Mouse (Mus musculus): Measurements from ENCODE around the gene Rnd1. TPM values are rescaled to one million over a fixed set of nuclear protein-coding genes. Genes with fewer than 3 reads are reported as not detected.

Gene Rnd1
- polyA plus RNA-seq, 1 experiment from 2014 or later, result 0.75 TPM

DNA sequence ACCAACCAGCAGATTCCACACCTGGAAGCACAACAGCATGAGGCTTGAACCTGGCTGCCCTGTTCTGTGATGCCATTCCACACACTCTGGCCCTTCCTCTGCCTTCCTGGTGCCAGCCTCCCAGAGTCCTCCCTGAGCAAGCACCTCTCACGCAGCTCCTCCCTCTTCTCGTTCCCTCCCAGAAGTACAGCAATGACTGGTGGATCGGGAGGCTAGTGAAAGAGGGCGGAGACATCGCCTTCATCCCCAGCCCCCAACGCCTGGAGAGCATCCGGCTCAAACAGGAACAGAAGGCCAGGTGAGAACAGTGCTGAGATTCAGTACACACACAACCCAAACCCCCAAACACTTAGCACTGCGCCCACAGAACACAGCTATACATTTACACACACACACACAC is 37.1 kb downstream of the Rnd1 start:
- ATAC-seq (ENCODE audit: insufficient number of reproducible peaks, insufficient read depth, low FRiP score, low read depth), result peak; percentile 62; the same call in 1 of the 2 replicates
- Histone ChIP-seq H3K9ac (replicated peaks; ENCODE audit: low read depth, low read length) (no peak overlapping the region), H3K4me3 (ENCODE audit: low read depth, low read length) (no peak overlapping the region), H3K27me3 (ENCODE audit: control insufficient read depth, insufficient read depth, low read length) (no peaks in the 10 kb centered on the region), H3K36me3 (ENCODE audit: control insufficient read depth, insufficient read depth, low read length) (peaks cover 43% of the 10 kb centered on the region), H3K4me2 (replicated peaks; ENCODE audit: low read depth, low read length) (no peak overlapping the region), H3K9me3 (ENCODE audit: control insufficient read depth, low read depth, low read length) (no peaks in the 10 kb centered on the region), H3K27ac (ENCODE audit: low read length) (no peak overlapping the region), H3K4me1 (ENCODE audit: control insufficient read depth, insufficient read depth, low read length) (0 out of 2 replicates have a peak, but pooled peaks cover 10% of the 10 kb centered on the region)
- WGBS, result 34% methylated on average over 8 of the region's 8 CpGs

DNA sequence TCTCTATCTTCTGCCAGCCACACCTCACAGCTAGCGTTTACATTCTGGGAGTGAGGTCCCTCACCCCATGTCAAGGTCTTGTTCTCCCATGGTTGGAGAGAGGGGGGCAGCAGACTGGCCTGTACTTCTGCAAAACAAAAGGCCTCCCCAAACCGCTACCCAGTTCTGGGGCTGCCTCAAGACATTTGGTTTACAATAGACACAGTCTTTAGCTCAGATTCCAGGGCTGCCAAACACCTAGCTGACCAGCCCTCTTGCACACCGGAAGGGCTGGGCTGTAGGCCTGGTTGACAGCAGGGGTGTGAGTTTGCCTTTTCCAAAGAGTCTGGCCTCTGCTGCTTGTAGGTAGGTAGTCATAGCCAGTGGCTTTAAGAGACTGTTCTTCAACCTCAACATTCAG is 40.1 kb downstream of the Rnd1 start:
- peaks cover 16% of the 10 kb centered on the region; the same call in 1 of the 2 replicates for H3K36me3 ChIP-seq (ENCODE audit: control insufficient read depth, insufficient read depth, low read length)
- ATAC-seq (ENCODE audit: insufficient number of reproducible peaks, insufficient read depth, low FRiP score, low read depth), result no peak
- no peak overlapping the region for H3K9ac ChIP-seq (replicated peaks; ENCODE audit: low read depth, low read length)
- no peak overlapping the region for H3K4me2 ChIP-seq (replicated peaks; ENCODE audit: low read depth, low read length)
- H3K27ac ChIP-seq (ENCODE audit: low read length), result no peak overlapping the region
- H3K4me1 ChIP-seq (ENCODE audit: control insufficient read depth, insufficient read depth, low read length), result peaks cover 25% of the 10 kb centered on the region
- 46% methylated on average over 3 of the region's 3 CpGs for WGBS
- H3K4me3 ChIP-seq (ENCODE audit: low read depth, low read length), result no peak overlapping the region
- no peaks in the 10 kb centered on the region for H3K9me3 ChIP-seq (ENCODE audit: control insufficient read depth, low read depth, low read length)
- H3K27me3 ChIP-seq (ENCODE audit: control insufficient read depth, insufficient read depth, low read length), result no peaks in the 10 kb centered on the region

DNA sequence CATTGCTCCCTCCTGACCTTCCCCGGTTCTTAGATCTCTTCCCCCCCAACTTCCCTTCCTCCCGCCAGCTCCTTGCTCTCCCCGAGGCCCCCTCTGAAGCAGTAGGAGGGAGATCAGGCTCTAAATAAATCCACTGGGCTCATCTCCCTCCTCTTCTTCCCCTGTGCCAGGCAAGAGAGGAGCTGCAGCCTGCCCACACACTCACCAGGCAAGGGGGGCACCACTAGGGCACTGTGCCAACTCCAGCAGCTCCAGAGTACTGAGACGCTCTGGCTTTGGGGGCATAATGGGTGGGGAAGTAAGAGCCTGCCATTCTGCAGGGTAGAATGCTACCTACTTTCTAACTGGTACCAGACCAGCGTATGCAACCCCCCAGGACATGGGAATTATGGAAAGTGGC is 40.7 kb downstream of the Rnd1 start:
- no peak for ATAC-seq (ENCODE audit: insufficient number of reproducible peaks, insufficient read depth, low FRiP score, low read depth)
- H3K9me3 ChIP-seq (ENCODE audit: control insufficient read depth, low read depth, low read length), result no peaks in the 10 kb centered on the region
- H3K4me1 ChIP-seq (ENCODE audit: control insufficient read depth, insufficient read depth, low read length), result peaks cover 30% of the 10 kb centered on the region
- H3K36me3 ChIP-seq (ENCODE audit: control insufficient read depth, insufficient read depth, low read length), result peaks cover 14% of the 10 kb centered on the region; the same call in 1 of the 2 replicates
- no peak overlapping the region for H3K4me3 ChIP-seq (ENCODE audit: low read depth, low read length)
- H3K27ac ChIP-seq (ENCODE audit: low read length), result no peak overlapping the region
- H3K27me3 ChIP-seq (ENCODE audit: control insufficient read depth, insufficient read depth, low read length), result no peaks in the 10 kb centered on the region
- WGBS, result 55% methylated on average over 5 of the region's 5 CpGs
- no peak overlapping the region for H3K9ac ChIP-seq (replicated peaks; ENCODE audit: low read depth, low read length)
- H3K4me2 ChIP-seq (replicated peaks; ENCODE audit: low read depth, low read length), result peak overlapping the region; percentile 87

DNA sequence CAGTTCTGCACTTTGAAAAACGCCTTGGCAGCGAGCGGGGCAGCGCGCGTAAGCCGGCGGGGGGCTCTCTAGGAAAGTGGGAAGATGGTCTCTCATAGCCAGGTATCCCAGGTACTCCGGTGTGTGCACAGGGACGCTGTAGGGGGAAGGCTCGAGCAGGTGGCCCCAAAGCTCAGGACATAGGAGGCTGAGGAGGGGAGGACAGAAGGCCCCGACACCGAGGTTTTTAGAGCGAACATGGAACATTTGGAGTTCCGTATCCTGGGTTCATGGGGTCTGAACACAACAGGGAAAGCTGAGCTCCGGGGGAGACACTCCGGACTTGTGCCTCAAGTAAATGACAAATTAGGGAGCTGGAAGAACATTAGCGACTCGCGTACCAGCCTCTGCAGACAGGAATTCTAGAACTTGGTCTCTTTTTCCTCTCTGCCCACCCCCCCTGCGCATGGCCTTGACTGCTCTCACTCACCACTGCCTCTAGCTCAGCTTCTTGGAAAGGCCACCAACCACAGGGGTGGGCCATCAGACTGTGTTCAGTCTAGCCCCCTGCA is 41.9 kb downstream of the Rnd1 start:
- H3K27ac ChIP-seq (ENCODE audit: low read length), result no peak overlapping the region; the same call in 1 of the 2 replicates

DNA sequence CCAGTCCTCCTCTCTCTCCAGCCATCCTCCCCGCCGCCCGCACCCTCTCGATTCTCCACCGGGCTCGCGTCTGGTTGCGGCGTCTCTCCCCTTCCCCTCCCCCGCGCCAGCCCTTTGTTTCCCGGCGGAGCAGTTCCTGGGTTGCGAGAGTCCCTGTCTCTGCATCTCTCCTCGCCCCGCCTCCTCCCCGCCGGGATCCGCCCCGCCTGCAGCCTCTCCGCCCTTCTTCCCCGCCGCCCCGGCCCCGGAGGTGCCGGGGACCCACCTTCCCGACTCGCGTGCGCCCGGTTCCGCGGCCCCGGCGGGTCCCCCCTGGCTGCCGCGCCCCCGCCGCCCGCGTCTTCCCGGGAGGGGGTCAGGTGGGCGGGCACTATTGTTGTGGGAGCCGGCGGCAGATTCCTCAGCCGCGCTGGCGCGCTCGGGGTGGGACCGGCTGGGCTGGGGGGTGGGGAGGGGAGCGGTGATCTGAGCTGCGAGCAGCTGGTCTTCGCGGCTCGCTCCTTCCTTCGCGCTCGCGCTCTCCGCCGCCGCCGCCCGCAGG is 42.6 kb downstream of the Rnd1 start:
- peak; percentile 57 for ATAC-seq (ENCODE audit: insufficient number of reproducible peaks, insufficient read depth, low FRiP score, low read depth)
- WGBS, result 1% methylated on average over 59 of the region's 65 CpGs

More for the DNA sequence above, 41.9 kb downstream of the Rnd1 start:
- WGBS, result 2% methylated on average over 21 of the region's 21 CpGs
- H3K9me3 ChIP-seq (ENCODE audit: control insufficient read depth, low read depth, low read length), result no peaks in the 10 kb centered on the region
- H3K9ac ChIP-seq (replicated peaks; ENCODE audit: low read depth, low read length), result peak overlapping the region; percentile 47; the same call in 1 of the 2 replicates
- peaks cover 7% of the 10 kb centered on the region; the same call in 1 of the 2 replicates for H3K36me3 ChIP-seq (ENCODE audit: control insufficient read depth, insufficient read depth, low read length)
- H3K4me3 ChIP-seq (ENCODE audit: low read depth, low read length), result peak overlapping the region; percentile 61
- H3K4me2 ChIP-seq (replicated peaks; ENCODE audit: low read depth, low read length), result peak overlapping the region; percentile 87
- ATAC-seq (ENCODE audit: insufficient number of reproducible peaks, insufficient read depth, low FRiP score, low read depth), result no peak
- peaks cover 36% of the 10 kb centered on the region for H3K4me1 ChIP-seq (ENCODE audit: control insufficient read depth, insufficient read depth, low read length)
- H3K27me3 ChIP-seq (ENCODE audit: control insufficient read depth, insufficient read depth, low read length), result no peaks in the 10 kb centered on the region

DNA sequence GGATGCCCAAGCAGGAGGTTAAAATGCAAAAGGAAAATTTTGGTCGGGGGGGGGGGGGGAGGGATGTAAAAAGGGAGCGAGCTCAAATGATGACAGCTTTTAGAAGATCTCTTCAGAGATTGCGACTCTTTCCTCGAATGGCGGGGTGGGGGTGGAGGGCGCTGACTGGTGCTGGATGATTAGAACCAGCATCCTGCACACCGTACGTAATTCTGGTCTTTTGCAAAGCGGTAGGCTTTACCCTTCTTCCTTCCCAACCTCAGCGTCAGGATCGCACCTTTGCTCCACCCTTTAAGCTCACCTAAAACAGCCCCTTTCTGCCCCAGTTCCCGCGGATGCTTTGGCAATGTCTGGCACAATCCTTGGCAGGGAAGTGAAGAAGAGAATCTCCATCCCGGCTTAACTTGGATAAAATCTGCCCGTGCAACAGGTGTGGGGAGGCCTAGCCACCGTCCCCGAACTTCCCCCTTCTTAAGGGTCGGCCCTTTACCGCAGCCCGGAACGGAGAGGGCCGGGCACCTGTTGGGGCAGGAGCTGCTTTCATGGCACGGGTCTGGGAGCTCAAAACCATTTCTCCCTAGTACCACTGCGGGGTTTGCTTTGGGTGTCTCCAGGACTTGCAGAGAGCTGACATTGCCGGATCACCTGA is 43.3 kb downstream of the Rnd1 start:
- Histone ChIP-seq H3K4me3 (ENCODE audit: low read depth, low read length) (peak overlapping the region; percentile 61), H3K4me2 (replicated peaks; ENCODE audit: low read depth, low read length) (peak overlapping the region; percentile 87), H3K36me3 (ENCODE audit: control insufficient read depth, insufficient read depth, low read length) (no peaks in the 10 kb centered on the region), H3K9me3 (ENCODE audit: control insufficient read depth, low read depth, low read length) (no peaks in the 10 kb centered on the region), H3K9ac (replicated peaks; ENCODE audit: low read depth, low read length) (peak overlapping the region; percentile 47; the same call in 1 of the 2 replicates), H3K27me3 (ENCODE audit: control insufficient read depth, insufficient read depth, low read length) (no peaks in the 10 kb centered on the region), H3K4me1 (ENCODE audit: control insufficient read depth, insufficient read depth, low read length) (peaks cover 42% of the 10 kb centered on the region), H3K27ac (ENCODE audit: low read length) (peak overlapping the region; percentile 58; the same call in 1 of the 2 replicates)
- ATAC-seq (ENCODE audit: insufficient number of reproducible peaks, insufficient read depth, low FRiP score, low read depth), result no peak
- 1% methylated on average over 25 of the region's 25 CpGs for WGBS

More for the DNA sequence above, 42.6 kb downstream of the Rnd1 start:
- Histone ChIP-seq H3K4me1 (ENCODE audit: control insufficient read depth, insufficient read depth, low read length) (peaks cover 36% of the 10 kb centered on the region), H3K4me3 (ENCODE audit: low read depth, low read length) (peak overlapping the region; percentile 61), H3K27me3 (ENCODE audit: control insufficient read depth, insufficient read depth, low read length) (no peaks in the 10 kb centered on the region), H3K9me3 (ENCODE audit: control insufficient read depth, low read depth, low read length) (no peaks in the 10 kb centered on the region), H3K27ac (ENCODE audit: low read length) (peak overlapping the region; percentile 58; the same call in 1 of the 2 replicates), H3K4me2 (replicated peaks; ENCODE audit: low read depth, low read length) (peak overlapping the region; percentile 87), H3K9ac (replicated peaks; ENCODE audit: low read depth, low read length) (peak overlapping the region; percentile 47), H3K36me3 (ENCODE audit: control insufficient read depth, insufficient read depth, low read length) (no peaks in the 10 kb centered on the region; the same call in 1 of the 2 replicates)

DNA sequence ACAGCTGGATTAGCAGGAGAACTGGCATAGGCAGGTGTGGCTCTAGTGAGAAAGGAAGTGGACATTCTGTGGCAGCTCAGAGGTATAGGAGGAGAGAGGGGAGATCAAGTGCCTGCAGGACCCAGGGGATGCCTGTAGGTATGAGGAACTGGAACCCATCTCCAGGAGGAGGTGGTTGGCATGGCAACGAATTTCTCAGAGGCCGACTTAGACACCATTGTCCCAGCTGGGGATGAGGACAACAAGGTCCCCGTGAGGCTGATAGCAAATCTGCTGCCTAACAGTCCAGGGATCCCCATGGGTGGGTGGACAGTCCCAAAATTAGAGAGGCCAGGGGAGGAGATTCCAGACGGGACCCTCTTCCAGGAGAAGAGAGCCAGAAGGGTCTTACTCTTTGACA is 44.3 kb downstream of the Rnd1 start:
- no peak overlapping the region for H3K9ac ChIP-seq (replicated peaks; ENCODE audit: low read depth, low read length)
- peak overlapping the region; percentile 87 for H3K4me2 ChIP-seq (replicated peaks; ENCODE audit: low read depth, low read length)
- H3K27me3 ChIP-seq (ENCODE audit: control insufficient read depth, insufficient read depth, low read length), result no peaks in the 10 kb centered on the region
- no peaks in the 10 kb centered on the region for H3K9me3 ChIP-seq (ENCODE audit: control insufficient read depth, low read depth, low read length)
- WGBS, result 5% methylated on average over 4 of the region's 4 CpGs
- H3K4me1 ChIP-seq (ENCODE audit: control insufficient read depth, insufficient read depth, low read length), result peaks cover 49% of the 10 kb centered on the region
- H3K4me3 ChIP-seq (ENCODE audit: low read depth, low read length), result peak overlapping the region; percentile 61
- no peaks in the 10 kb centered on the region for H3K36me3 ChIP-seq (ENCODE audit: control insufficient read depth, insufficient read depth, low read length)
- no peak for ATAC-seq (ENCODE audit: insufficient number of reproducible peaks, insufficient read depth, low FRiP score, low read depth)
- peak overlapping the region; percentile 76 for H3K27ac ChIP-seq (ENCODE audit: low read length)

DNA sequence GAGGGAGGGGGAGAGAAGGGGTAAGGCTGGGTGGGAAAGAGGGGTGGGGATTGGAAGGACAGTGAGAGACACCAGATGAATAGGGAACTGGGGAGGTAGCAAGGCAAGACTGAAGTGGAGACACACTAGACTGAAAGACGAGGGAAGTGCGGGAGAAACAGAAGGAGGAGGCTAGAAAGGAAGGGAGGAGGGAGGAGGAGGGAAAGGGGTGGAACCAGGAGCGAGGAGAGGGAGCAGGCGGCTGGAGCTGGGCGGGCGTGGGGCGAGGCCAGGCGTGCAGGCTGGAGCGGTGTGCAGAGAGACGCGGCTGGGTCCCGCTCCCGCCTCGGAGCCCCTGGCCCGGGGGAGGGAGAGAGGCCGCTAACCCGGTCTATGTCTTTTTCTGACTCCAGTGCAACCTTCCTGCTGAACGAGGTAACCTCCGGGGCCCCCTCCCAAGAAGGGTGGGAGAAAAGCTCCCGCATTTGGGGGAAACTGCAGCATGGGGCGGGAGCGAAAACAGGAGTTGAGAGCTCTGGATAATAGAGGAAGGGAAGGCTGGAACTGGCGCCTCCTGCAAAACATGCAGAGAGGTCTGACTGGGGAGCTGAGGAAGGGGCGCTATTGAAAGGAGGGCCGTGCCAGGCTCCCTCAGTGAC is 45.0 kb downstream of the Rnd1 start:
- Histone ChIP-seq H3K27ac (ENCODE audit: low read length) (peak overlapping the region; percentile 76), H3K4me2 (replicated peaks; ENCODE audit: low read depth, low read length) (peak overlapping the region; percentile 87), H3K36me3 (ENCODE audit: control insufficient read depth, insufficient read depth, low read length) (no peaks in the 10 kb centered on the region), H3K4me3 (ENCODE audit: low read depth, low read length) (peak overlapping the region; percentile 61), H3K9me3 (ENCODE audit: control insufficient read depth, low read depth, low read length) (no peaks in the 10 kb centered on the region), H3K4me1 (ENCODE audit: control insufficient read depth, insufficient read depth, low read length) (peaks cover 49% of the 10 kb centered on the region), H3K27me3 (ENCODE audit: control insufficient read depth, insufficient read depth, low read length) (no peaks in the 10 kb centered on the region), H3K9ac (replicated peaks; ENCODE audit: low read depth, low read length) (peak overlapping the region; percentile 49)
- peak; percentile 75 for ATAC-seq (ENCODE audit: insufficient number of reproducible peaks, insufficient read depth, low FRiP score, low read depth)
- WGBS, result 0% methylated on average over 24 of the region's 25 CpGs
